Mouse (Mus musculus): ENCODE measurements around the gene Rarg.
"Not testable (repeated sequence)": the region's sequence is repeated elsewhere in the genome, so short reads cannot be mapped to it uniquely, and the experiment has no call there.

Rarg gene

GRCm38 (mm10) chr15:102235371-102236027 lies 21.8 kb downstream of the Rarg start:
- peak; percentile 30 for DNase-seq

DNA sequence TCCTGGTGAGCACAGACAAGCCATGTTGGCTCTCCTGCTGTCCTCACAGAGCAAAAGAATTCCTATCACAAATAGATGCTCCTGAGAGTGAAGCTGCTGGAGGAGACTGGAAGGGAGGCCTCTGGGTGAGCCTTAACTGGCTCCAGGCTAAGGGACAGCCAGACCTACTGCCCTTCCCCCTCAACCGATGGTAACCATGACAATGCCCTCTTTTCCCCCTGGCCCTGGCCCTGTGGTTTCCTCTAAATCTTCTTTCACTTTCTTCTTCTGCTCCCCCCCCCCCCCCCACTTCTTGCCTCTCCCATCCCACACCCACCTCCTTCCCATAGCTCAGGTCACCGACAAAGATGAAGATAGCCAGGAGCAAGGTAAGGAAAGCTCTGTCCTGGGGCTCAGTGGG lies 23.4 kb downstream of the Rarg start:
- DNase-seq, result no peak

DNA sequence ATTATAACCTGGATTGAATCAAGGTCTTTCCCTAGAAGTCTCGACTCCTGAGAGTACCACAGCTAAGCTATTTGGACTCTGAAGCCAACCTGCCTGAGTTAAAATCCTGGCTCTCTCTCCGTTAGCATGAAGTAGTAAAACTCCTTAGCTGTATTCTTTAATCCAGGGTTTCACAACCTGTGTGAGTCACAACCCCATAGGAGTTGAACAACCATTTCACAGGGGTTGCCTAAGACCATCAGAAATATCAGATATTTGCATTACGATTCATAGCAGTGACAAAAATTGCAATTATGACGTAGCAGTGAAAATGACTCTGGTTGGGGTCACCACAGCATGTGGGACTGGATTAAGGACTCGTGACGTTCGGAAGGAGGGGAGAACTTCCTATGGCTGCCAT lies 24.6 kb downstream of the Rarg start:
- no peak for DNase-seq

DNA sequence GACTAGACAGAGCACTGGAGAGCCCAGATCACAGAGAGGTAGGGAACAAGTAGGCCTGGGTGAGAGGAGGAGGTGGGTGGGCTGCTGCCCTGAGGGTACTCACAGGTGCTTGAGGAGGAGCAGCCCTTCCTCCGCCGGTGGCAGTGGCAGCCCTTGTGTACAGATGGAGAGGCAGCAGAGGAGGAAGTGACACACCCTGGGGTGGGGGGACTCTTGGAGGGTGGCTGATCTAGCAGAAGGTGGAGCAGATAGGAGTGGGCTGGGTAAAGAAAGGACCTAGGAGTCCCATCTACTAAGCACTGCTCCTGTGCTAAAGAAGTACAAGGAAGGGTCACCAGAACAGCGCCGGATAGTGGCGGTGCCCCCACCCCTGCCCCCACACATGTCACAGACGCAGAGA lies 25.6 kb downstream of the Rarg start, which contains the start of gene Itgb7:
Itgb7 (minus strand) TSS at position 197 of the 400 bp plus-strand sequence.
- no peak for DNase-seq

- no peak for DNase-seq
Measured at GRCm38 (mm10) chr15:102230408-102231321, 26.7 kb downstream of the Rarg start.

DNA sequence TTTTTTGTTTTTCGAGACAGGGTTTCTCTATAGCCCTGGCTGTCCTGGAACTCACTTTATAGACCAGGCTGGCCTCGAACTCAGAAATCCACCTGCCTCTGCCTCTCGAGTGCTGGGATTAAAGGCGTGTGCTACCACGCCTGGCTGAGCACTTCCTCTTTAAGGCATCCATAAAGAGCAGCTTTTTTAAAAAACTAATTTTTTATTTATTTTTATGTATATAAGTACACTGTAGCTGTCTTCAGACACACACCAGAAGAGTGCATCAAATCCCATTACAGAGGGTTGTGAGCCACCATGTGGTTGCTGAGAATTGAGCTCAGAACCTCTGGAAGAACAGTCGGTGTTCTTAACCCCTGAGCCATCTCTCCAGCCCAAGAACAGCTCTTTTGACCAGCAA lies 31.7 kb downstream of the Rarg start:
- DNase-seq, result not testable (repeated sequence)

DNA sequence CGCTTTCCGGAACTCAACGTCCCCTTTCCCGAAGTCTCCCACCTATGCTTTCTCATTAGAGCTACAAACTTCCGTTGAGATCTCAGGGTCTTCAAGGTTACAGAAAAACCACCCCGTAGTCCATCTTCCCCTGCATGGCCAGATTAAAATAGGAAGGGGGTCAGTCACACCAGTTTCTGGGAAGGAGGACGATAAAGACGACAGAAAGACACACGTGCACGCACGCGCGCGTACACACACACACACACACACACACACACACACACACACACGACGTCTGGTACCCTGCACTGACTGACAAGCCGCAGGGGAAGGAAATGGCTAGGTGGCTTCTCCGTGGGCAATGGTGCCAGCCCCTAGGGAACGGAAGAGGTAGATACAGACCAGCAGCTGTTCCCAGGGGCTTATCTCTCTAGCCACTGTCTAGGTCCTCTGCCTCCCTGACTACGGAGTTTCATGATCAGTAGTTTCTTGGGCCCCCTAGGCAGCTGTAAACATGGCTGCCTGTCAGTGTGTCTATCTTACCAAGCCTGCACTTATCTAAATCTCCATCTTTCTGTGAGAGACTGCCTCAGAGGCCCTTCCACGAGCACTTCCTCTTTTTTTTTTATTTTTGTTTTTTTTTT lies 32.2 kb downstream of the Rarg start:
- no peak for DNase-seq

DNA sequence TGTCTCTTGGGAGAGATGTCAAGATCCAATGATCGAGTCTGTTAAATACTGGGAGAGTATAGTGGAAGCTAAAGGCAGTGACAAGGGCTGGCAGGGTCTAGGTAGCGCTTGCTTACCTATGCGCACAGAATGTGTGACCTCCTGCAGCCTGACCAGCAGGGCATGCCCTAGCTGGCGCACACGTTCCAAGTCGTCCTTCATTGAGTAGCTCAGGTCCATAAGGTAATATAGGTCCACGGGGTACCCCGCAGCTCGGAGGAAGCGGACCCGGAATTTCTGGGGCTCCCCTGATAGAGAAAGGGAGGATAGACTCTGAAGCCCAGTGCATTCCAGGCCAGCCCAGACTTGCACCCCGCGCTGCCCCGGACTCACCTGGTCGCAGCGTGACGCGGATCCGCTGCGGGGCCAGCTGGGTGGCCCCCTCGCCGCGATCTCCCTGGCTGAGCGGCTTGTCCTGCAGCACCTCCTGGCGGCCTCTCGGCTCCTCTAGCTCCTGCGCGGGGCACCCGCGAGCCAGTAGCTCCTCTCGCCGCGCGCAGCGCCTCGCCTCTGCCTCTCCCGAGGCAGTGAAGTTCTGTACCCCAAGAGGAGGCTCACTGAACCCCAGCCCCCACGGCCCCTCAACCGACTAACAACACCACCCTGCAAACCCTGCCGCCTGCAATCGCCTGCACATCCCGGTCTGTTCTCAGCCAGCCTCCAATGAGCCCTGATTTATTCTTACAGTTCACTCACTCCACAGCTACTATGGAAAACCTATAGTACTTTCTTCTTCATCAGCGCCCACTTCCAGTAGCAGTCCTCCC lies 32.9 kb downstream of the Rarg start:
- peak; percentile 87 for DNase-seq

DNA sequence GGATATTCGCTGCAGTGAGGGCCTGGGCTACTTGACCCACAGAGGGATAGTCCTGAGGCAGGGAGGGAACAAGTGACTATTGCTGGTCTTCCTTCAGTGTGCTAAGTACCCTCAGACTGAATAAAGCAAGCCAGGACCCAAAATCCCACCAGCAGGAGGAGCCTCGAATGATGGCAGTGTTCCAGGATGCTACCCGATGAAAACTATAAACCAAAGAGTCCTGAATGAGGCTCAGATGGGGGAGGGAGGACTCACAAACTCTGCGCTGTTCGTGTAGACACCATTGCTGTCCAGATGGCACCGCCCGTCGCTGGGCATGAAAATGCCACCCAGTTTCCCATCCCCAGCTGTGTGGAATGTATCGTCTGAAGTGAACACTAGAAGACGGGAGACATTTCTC lies 34.9 kb downstream of the Rarg start:
- no peak for DNase-seq

- no peak for DNase-seq
Measured at GRCm38 (mm10) chr15:102217325-102217724, 40.0 kb downstream of the Rarg start.

- DNase-seq, result no peak
Measured at GRCm38 (mm10) chr15:102216459-102217228, 40.7 kb downstream of the Rarg start.

- DNase-seq, result no peak
Measured at GRCm38 (mm10) chr15:102215624-102216023, 41.7 kb downstream of the Rarg start.

GRCm38 (mm10) chr15:102214132-102214531 lies 43.2 kb downstream of the Rarg start:
- no peak for DNase-seq

DNA sequence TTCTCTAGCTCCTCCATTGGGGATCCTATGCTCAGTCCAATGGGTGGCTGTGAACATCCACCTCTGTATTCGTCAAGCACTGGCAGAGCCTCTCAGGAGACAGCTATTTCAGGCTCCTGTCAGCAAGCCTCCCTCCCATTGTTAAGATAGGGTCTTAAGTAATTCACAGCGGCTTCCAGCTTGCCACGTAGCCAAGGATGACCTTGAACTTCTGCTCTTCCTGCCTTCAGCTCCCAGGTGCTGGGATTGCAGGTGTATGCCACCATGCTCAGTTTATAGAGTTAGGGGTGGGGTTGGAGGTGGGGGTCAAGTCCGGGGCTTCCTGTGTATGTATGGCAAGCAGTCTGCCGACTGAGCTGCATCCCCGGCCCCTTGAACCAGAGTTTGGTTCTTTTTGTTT lies 45.4 kb downstream of the Rarg start:
- DNase-seq, result no peak

DNA sequence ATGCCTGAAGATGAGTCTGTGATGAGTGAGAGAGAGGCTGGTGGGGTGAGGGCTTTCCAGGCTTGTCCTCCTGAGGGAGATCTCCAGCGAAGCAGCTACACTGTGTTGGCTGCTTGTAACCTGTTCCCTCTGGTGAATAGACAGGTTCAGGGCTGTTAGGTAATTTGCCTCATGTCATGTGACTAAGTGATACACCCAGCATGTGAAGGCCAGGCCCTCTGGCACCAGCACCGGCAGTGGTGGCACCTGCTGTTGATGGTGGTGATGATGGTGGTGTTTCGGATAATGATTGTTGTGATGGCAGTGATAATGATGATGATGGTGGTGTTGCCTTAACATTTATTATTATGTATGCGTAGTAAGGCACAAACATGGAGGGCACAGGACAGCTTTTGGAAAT lies 46.5 kb downstream of the Rarg start:
- DNase-seq, result no peak

- no peak for DNase-seq
Measured at GRCm38 (mm10) chr15:102209114-102209513, 48.2 kb downstream of the Rarg start.

DNA sequence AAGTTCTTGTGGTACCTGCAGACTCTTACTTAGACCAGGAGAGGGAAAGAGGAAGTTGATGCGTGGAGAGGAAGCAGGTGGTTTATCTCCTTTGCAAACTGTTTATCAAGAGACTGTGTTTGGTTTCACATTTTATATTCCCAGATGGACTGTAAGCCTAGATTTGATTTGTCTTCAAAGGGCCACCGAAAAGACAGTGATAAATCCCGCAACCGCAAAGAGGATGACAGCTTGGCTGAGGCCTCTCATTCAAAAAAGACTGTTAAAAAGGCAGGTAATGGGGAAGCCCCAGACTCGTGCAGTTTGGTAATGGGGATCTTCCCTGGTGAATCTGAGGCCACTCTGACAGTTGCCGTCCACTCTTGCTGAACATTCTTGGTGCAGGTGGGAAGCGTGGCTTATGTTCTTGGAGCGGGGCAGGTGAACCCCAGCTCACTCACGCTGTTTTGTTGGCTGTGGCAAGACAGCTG lies 49.2 kb downstream of the Rarg start:
- no peak for DNase-seq

- DNase-seq, result peak; percentile 32
Measured at GRCm38 (mm10) chr15:102207351-102207750, 50.0 kb downstream of the Rarg start.

- no peak for DNase-seq
Measured at GRCm38 (mm10) chr15:102205779-102206178, 51.5 kb downstream of the Rarg start.

GRCm38 (mm10) chr15:102204674-102205505 lies 52.4 kb downstream of the Rarg start, which contains the start of gene Csad:
Gene Csad (minus strand): TSS chr15:102204724.
- DNase-seq, result peak; percentile 28

All from kidney, adult 18-20 months (tissue).